Mouse (Mus musculus): ENCODE data around the gene 4931428F04Rik.

DNA sequence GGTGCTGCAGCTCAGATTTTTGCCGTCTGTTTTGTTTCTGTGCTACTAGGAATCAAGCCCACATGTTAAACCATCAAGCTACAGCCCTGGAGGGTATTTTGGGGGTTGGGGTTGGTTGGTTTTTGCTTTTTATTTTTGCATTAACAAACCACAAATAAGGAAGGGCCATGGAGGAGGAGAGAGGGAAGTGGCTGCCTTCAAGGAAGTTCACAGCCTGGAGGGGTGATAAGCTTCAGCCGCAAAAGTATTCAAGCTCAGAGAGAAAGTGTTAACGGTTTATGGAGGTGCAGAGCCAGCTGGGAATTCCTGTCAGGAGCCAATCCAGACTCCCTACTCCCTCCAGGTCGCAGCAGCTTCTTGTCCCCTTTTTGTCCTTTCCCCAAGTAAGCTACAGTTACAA is 49.3 kb upstream of the 4931428F04Rik start:
- no peak for TF ChIP-seq CTCF (IDR thresholded peaks at IDR 0.05; ENCODE audit: extremely low read depth, insufficient read depth, low read length)
- TF ChIP-seq POLR2A (IDR thresholded peaks at IDR 0.05; ENCODE audit: extremely low read depth, insufficient read depth, low read length), result no peak

Measured in cortical plate, adult 2 months (tissue).